Mouse (Mus musculus) heart, embryonic 15.5 days (tissue): ENCODE data around the gene Hmcn1. TPM values are rescaled to one million over a fixed set of nuclear protein-coding genes. Genes with fewer than 3 reads are reported as not detected.

Experiments used
- ATAC-seq: fragments of 200-750 bp; cut with Nextera tagmentation; replicated peaks from 2 replicates; pipeline ENCODE4 v1.8.0; 2017; ENCODE audit warnings: low read depth, moderate TSS enrichment; ENCODE audit not compliant: insufficient number of reproducible peaks, insufficient read depth, low FRiP score
- H3K27ac ChIP-seq: fragments of 300-500 bp; sonication (generic); 2 replicates; pipeline ENCODE4 v1.5.1; 2015; ENCODE audit warnings: mild to moderate bottlenecking, inconsistent platforms
- H3K27me3 ChIP-seq: fragments of 300-500 bp; sonication (generic); 2 replicates; pipeline ENCODE4 v1.6.1; 2015; ENCODE audit warnings: inconsistent platforms
- H3K36me3 ChIP-seq: fragments of 300-500 bp; sonication (generic); 2 replicates; pipeline ENCODE4 v1.6.1; 2015; ENCODE audit warnings: mild to moderate bottlenecking, inconsistent platforms
- H3K4me1 ChIP-seq: fragments of 300-500 bp; sonication (generic); replicated peaks from 2 replicates; pipeline ENCODE4 v1.6.1; 2015; ENCODE audit warnings: inconsistent platforms
- H3K4me2 ChIP-seq: fragments of 300-500 bp; sonication (generic); 2 replicates; pipeline ENCODE4 v1.6.1; 2015; ENCODE audit warnings: inconsistent platforms, mild to moderate bottlenecking, moderate library complexity
- H3K4me3 ChIP-seq: fragments of 300-500 bp; sonication (generic); 2 replicates; pipeline ENCODE4 v1.5.1; 2015; ENCODE audit warnings: mild to moderate bottlenecking, inconsistent platforms
- H3K9ac ChIP-seq: fragments of 300-500 bp; sonication (generic); 2 replicates; pipeline ENCODE4 v1.6.1; 2015; ENCODE audit warnings: mild to moderate bottlenecking, inconsistent platforms
- H3K9me3 ChIP-seq: fragments of 300-500 bp; sonication (generic); replicated peaks from 2 replicates; pipeline ENCODE4 v1.6.1; 2016; ENCODE audit warnings: inconsistent platforms
- WGBS: fragments of 180-500 bp; shearing (Covaris S2); methylation state at CpG from one replicate; pipeline ENCODE4 v1.1.7; 2015; ENCODE audit warnings: mixed read lengths; 5-methylcytosine and 5-hydroxymethylcytosine counted together
- polyA plus RNA-seq: library from polyadenylated mRNA; unstranded; fragments of >200 nt; fragmentation: Nextera tagmentation; extraction: Ambion mirVana; gene quantifications from 2 replicates; pipeline ENCODE4 v1.2.1, GENCODE M21; 2015

The Hmcn1 gene
- polyA plus RNA-seq, 1 experiment from 2014 or later = 21.0 TPM

- Histone ChIP-seq H3K4me2 (no peak overlapping the region), H3K27me3 (no peaks in the 10 kb centered on the region), H3K4me3 (no peak overlapping the region), H3K36me3 (no peaks in the 10 kb centered on the region), H3K4me1 (peaks cover 31% of the 10 kb centered on the region), H3K9ac (no peak overlapping the region), H3K27ac (peak overlapping the region; percentile 72; the same call in 1 of the 2 replicates), H3K9me3 (no peaks in the 10 kb centered on the region)
- 77% methylated on average over 5 of the region's 5 CpGs for WGBS
- ATAC-seq = no peak
Observed at GRCm38 (mm10) chr1:150874025-150874424, 119.2 kb downstream of the Hmcn1 start.

DNA sequence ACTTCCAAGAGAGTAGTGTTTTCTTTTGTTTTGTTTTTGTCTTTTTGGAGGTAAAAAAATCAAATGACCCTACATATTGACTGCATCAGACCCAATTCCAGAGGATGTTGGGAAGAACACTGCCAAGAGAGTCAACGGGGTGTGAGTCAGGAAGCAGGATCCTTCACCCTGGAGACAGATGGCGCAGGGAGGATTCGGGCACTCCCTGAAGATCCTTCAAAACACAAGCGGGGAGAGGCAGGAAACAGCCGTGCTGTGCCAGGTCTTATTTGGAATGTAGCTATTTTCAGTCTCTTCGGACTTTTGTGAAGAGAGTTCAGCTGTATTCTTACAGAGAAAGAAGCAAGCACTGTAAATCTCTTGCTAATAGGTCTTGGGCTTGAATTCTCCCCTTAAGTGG lies 120.0 kb downstream of the Hmcn1 start:
- ATAC-seq = no peak
- WGBS = 19% methylated on average over 6 of the region's 6 CpGs
- no peaks in the 10 kb centered on the region for H3K9me3 ChIP-seq
- no peak overlapping the region for H3K9ac ChIP-seq
- H3K36me3 ChIP-seq = no peaks in the 10 kb centered on the region
- no peaks in the 10 kb centered on the region for H3K27me3 ChIP-seq
- H3K4me2 ChIP-seq = peak overlapping the region; percentile 41
- peak overlapping the region; percentile 72 for H3K27ac ChIP-seq
- peaks cover 27% of the 10 kb centered on the region for H3K4me1 ChIP-seq
- H3K4me3 ChIP-seq = no peak overlapping the region

- no peaks in the 10 kb centered on the region for H3K27me3 ChIP-seq
- H3K4me3 ChIP-seq = no peak overlapping the region
- ATAC-seq = no peak
- WGBS = 71% methylated on average over 3 of the region's 3 CpGs
- peaks cover 23% of the 10 kb centered on the region for H3K4me1 ChIP-seq
- no peak overlapping the region for H3K4me2 ChIP-seq
- H3K27ac ChIP-seq = no peak overlapping the region
- no peaks in the 10 kb centered on the region for H3K36me3 ChIP-seq
- no peaks in the 10 kb centered on the region for H3K9me3 ChIP-seq
- no peak overlapping the region for H3K9ac ChIP-seq
Observed at GRCm38 (mm10) chr1:150872105-150872504, 121.1 kb downstream of the Hmcn1 start.

DNA sequence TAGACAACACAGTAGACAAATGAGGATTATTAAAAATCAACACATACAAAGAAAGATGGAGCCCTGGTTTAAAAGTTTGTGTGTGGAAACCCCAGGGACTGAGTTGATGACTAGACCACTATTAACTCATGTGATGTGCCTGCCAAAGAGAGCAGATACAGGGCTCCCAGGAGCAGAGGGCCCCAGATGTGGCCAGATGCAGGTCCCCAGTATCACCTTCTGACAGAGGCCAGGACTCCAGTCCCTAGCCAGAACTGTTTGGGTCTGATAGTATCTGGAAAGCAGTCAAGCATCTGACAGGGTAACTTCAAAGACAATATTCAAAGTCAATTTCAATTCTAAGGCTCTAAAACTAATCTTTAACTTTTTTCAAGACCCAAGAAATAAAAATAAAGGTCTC lies 124.0 kb downstream of the Hmcn1 start:
- no peak overlapping the region for H3K4me3 ChIP-seq
- H3K27ac ChIP-seq = no peak overlapping the region
- no peak for ATAC-seq
- no peaks in the 10 kb centered on the region for H3K9me3 ChIP-seq
- no peaks in the 10 kb centered on the region for H3K27me3 ChIP-seq
- H3K9ac ChIP-seq = no peak overlapping the region
- no peak overlapping the region for H3K4me2 ChIP-seq
- no peaks in the 10 kb centered on the region for H3K36me3 ChIP-seq
- peaks cover 27% of the 10 kb centered on the region for H3K4me1 ChIP-seq

DNA sequence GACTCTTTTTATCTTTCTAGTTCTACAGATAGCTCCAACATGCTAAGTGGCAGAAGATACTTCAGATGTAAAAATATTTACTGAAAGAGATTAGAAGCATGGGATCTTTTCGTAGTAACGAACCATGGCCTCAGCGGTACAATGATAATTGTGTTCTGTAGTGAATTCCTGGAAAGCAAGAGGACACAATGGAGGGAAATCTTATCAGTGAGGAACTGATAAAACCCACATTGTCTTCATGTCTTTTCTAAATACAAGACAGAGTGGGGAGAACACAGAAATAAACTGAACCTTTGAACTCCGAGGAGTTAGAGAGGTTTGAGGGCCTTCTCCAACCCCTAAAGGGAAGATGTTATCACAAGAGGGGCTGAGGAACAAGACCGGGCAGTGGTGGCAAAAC lies 126.6 kb downstream of the Hmcn1 start:
- no peaks in the 10 kb centered on the region for H3K36me3 ChIP-seq
- 19% methylated on average over 5 of the region's 5 CpGs for WGBS
- H3K9ac ChIP-seq = no peak overlapping the region
- H3K9me3 ChIP-seq = no peaks in the 10 kb centered on the region
- H3K4me3 ChIP-seq = no peak overlapping the region
- H3K4me2 ChIP-seq = no peak overlapping the region
- no peaks in the 10 kb centered on the region for H3K27me3 ChIP-seq
- H3K27ac ChIP-seq = 0 out of 2 replicates have a peak overlapping the region, but pooled peaks have one; percentile 23
- peaks cover 15% of the 10 kb centered on the region for H3K4me1 ChIP-seq
- ATAC-seq = 0 out of 2 replicates have a peak, but pooled peaks have one; percentile 47

DNA sequence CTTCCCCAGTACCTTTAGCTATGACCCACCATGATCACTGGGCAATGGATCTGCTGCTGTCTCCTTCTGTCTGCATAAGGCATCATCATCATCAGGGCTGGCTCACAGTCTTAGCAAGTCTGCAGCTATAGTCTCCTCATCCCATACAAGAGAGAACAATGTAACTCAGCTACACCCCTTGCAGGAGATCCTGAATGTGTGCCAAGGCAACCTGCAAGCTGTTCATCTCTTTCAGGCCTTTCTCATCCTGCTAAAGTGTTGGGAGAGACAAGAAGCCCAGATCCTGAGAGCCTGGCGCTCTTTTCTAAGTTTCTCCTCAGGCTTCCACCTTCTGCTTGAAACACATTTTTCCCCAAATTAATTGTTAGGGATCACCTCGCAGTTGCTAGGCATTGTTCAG lies 135.5 kb downstream of the Hmcn1 start:
- Histone ChIP-seq H3K4me1 (no peaks in the 10 kb centered on the region), H3K36me3 (peaks cover 8% of the 10 kb centered on the region; the same call in 1 of the 2 replicates), H3K27me3 (no peaks in the 10 kb centered on the region), H3K9ac (no peak overlapping the region), H3K27ac (no peak overlapping the region), H3K9me3 (no peaks in the 10 kb centered on the region), H3K4me2 (no peak overlapping the region), H3K4me3 (no peak overlapping the region)
- no peak for ATAC-seq
- 89% methylated on average over 2 of the region's 2 CpGs for WGBS

GRCm38 (mm10) chr1:150833448-150833847 lies 159.8 kb downstream of the Hmcn1 start:
- Histone ChIP-seq H3K9ac (no peak overlapping the region), H3K4me2 (no peak overlapping the region), H3K36me3 (no peaks in the 10 kb centered on the region), H3K4me3 (no peak overlapping the region), H3K9me3 (no peaks in the 10 kb centered on the region), H3K4me1 (no peaks in the 10 kb centered on the region), H3K27me3 (no peaks in the 10 kb centered on the region), H3K27ac (no peak overlapping the region)
- ATAC-seq = no peak
- 82% methylated on average over 6 of the region's 6 CpGs for whole genome bisulfite sequencing

GRCm38 (mm10) chr1:150829851-150830250 lies 163.4 kb downstream of the Hmcn1 start:
- H3K9ac ChIP-seq = no peak overlapping the region
- H3K27ac ChIP-seq = no peak overlapping the region
- H3K36me3 ChIP-seq = no peaks in the 10 kb centered on the region
- ATAC-seq = no peak
- 0 out of 2 replicates have a peak, but pooled peaks cover 11% of the 10 kb centered on the region for H3K4me1 ChIP-seq
- no peaks in the 10 kb centered on the region for H3K27me3 ChIP-seq
- no peak overlapping the region for H3K4me3 ChIP-seq
- WGBS = 68% methylated on average over 7 of the region's 7 CpGs
- H3K4me2 ChIP-seq = no peak overlapping the region
- no peaks in the 10 kb centered on the region for H3K9me3 ChIP-seq

DNA sequence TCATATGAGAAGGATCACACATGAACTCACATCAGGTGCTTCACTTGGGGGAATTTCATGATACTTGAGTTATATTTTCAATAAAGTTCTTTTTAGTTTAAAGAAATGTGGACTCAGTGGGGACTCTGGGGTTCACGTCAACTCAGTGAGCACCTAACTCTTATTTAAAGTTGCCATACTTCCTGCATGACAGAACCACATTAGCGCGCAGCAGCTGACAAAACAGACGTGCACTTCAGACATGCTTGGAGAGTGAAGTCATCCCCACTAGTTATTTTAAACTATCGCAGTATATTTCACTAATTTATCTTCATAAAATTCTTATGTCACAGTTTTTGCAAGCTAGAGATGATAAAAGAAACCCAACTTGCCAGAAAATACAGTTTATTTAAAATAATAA lies 166.1 kb downstream of the Hmcn1 start:
- Histone ChIP-seq H3K36me3 (no peaks in the 10 kb centered on the region), H3K4me1 (0 out of 2 replicates have a peak, but pooled peaks cover 11% of the 10 kb centered on the region), H3K4me2 (peak overlapping the region; percentile 26; the same call in 1 of the 2 replicates), H3K9ac (no peak overlapping the region), H3K9me3 (no peaks in the 10 kb centered on the region), H3K27me3 (no peaks in the 10 kb centered on the region), H3K4me3 (no peak overlapping the region), H3K27ac (peak overlapping the region; percentile 62)
- ATAC-seq = peak; percentile 58; the same call in 1 of the 2 replicates
- 16% methylated on average over 5 of the region's 5 CpGs for WGBS

DNA sequence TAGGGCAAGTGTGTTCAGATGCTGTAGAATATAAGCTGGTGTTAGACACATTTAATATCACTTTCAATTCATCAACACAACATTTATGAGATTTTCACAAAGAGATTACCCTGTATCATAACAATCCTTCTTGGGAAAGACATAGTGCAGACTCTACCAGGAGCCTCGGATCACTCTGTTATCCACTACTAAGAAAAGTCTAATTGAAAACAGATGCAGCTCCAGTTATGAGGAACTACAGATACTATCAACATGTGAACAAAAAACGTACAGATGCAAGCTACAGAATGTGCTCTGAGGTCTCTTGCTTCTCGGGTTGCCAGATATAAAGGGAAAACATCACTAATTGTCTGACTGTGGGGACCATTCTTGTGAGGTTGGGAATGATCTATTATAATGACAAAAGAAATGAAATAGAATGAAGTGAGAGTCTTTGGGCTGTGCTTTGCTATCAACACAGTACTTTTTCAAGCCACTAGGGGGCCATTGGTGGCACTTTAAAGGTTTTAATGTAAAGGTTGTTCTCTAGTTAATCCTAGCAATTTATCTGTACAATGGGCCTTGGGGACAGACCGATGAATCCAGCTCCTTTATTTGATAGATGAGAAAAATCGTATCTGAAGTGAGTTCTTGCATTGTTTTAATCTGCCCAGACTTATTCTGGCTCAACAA lies 168.8 kb downstream of the Hmcn1 start:
- H3K4me2 ChIP-seq = no peak overlapping the region
- H3K27me3 ChIP-seq = no peaks in the 10 kb centered on the region
- 58% methylated on average over 5 of the region's 5 CpGs for WGBS
- no peaks in the 10 kb centered on the region for H3K36me3 ChIP-seq
- no peak overlapping the region for H3K9ac ChIP-seq
- ATAC-seq = no peak
- no peak overlapping the region for H3K27ac ChIP-seq
- H3K9me3 ChIP-seq = no peaks in the 10 kb centered on the region
- H3K4me3 ChIP-seq = no peak overlapping the region
- 0 out of 2 replicates have a peak, but pooled peaks cover 11% of the 10 kb centered on the region for H3K4me1 ChIP-seq

GRCm38 (mm10) chr1:150816035-150816807 lies 177.0 kb downstream of the Hmcn1 start:
- Histone ChIP-seq H3K4me1 (peaks cover 12% of the 10 kb centered on the region), H3K27me3 (no peaks in the 10 kb centered on the region), H3K36me3 (peaks cover 4% of the 10 kb centered on the region; the same call in 1 of the 2 replicates), H3K9ac (no peak overlapping the region), H3K27ac (no peak overlapping the region), H3K4me2 (no peak overlapping the region), H3K4me3 (no peak overlapping the region), H3K9me3 (no peaks in the 10 kb centered on the region)
- no peak for ATAC-seq
- 88% methylated on average over 11 of the region's 11 CpGs for WGBS
